Mouse (Mus musculus): ENCODE data around the gene Ndufs3.

Ndufs3 gene

DNA sequence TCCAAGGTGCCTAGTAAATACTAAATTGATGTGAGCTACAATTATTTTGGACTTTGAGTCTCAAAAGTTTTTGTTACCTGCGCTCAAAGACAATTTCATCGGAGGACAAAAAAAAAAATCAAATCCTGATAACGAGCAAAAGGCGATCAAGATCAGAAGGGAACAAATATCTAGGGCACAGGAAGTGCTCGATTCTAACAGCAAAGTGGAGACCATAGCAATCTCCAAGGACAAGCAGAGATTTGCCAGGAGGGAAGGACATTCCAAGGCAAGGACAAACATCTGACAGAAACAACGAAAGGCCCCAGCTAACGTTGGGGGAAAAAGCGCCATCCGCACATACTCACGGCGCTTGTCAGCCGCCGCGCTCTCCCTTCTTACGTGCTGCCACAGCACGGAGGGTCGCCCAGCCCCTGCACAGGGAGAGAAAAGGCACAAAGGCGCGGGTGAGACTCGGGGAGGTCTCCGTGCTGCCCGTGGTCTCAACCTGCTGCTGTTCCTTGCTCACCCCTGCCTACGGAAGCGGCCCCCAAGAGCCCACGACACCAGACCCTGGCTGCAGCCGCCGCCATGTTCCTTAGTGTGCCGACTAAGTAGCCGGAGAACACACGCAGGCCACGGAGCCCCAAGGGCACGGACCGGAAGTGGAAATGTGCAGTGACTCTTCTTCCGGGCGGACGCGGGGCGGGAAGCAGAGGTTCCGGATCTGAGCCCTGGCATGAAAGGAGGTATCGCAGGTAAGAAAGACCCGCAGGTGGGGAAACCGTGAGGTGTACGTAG lies at the start of gene Ndufs3, which contains the start of gene Kbtbd4:
Gene Ndufs3 (minus strand): TSS at position 752 of the 780 bp plus-strand sequence.
Gene Kbtbd4 (plus strand): TSS at position 665 of the 780 bp plus-strand sequence.
- DNase-seq (ENCODE audit: extremely low spot score): peak; percentile 94

GRCm38 (mm10) chr2:90953461-90953860 lies 48.8 kb upstream of the Ndufs3 start:
- no peak for DNase-seq (ENCODE audit: extremely low spot score)

GRCm38 (mm10) chr2:90950582-90951194 lies 46.1 kb upstream of the Ndufs3 start:
- DNase-seq (ENCODE audit: extremely low spot score): no peak

- no peak for DNase-seq (ENCODE audit: extremely low spot score)
These were observed 45.5 kb upstream of the Ndufs3 start for GRCm38 (mm10) chr2:90950149-90950548.

- DNase-seq (ENCODE audit: extremely low spot score): no peak
These were observed 37.1 kb upstream of the Ndufs3 start for GRCm38 (mm10) chr2:90941744-90942143.

GRCm38 (mm10) chr2:90940233-90941229 lies 35.9 kb upstream of the Ndufs3 start, which contains the start of gene Celf1:
Gene Celf1, plus strand, starts transcription at chr2:90940382.
- DNase-seq (ENCODE audit: extremely low spot score): peak; percentile 87

DNA sequence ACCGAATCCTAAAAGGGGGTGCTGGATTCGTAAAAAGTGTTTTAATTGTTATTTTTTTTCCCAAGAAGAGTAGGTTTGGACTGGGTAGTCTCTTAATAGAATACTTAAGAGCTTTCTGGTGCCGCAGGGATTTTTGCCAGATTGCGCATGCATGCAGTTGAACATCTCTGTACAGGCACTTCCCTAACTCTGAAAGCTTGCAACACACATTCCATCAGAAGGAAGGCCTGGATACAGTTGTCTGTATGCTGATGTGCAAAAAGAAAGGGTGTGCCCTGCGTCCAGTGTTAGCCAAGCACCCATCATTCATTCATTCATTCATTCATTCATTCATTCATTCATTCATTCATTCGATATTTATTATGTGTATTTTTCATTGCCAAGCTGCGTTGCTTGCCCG lies 35.1 kb upstream of the Ndufs3 start:
- DNase-seq (ENCODE audit: extremely low spot score): no peak

DNA sequence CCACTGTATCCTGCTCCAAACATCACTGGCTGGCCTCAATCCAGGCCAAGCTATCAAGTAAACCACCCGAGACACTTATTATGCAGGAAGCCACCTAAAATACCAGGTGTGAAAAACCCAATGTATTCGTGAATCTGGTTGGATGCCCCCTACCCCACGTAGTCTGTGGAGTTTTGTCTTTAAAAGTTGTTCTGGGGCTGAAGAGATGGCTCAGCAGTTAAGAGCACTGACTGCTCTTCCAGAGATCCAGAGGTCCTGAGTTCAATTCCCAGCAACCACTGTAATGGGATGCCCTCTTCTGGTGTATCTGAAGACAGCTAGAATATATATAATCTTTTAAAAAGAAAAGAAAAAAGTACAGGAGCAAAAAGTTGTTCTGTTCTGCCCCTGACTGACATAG lies 33.7 kb upstream of the Ndufs3 start:
- DNase-seq (ENCODE audit: extremely low spot score): no peak

GRCm38 (mm10) chr2:90932273-90932672 lies 27.6 kb upstream of the Ndufs3 start:
- DNase-seq (ENCODE audit: extremely low spot score): no peak

DNA sequence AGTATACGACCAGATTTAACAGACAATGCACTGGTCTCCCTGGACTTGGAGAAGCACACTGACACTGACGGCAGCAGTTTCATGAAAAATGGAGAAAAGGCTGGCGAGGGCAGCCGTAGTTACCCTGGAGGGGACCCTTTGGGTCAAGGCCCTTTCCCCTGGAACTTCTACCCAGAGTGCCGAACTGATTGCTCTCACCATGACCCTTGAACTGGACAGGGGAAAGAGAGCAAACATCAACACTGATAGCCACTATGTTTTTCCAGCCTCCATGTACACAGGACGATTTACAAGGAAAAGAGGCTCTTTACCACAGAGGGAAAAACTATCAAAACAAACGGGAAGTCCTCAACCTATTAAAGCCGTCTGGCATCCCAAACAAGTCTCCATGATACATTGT lies 27.2 kb upstream of the Ndufs3 start:
- no peak for DNase-seq (ENCODE audit: extremely low spot score)

DNA sequence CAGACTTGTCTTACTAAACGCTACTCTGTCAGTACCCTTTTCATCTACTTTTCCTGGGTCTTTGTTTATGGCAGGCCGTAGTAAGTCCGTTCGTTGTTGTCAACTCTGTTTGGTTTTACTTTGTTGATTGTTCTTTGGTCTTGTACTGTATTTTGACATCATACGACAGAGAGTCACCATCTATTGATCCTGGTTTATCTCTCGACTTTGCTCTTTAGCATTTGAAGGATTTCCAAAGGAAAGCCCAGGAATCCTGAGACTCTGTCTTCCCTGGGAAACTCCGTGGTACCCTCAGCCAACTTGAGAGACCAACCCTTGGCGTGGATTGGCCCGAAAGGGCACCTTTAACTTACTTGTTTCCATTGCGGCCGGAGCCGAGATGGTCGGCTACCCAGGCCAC lies 23.9 kb upstream of the Ndufs3 start:
- no peak for DNase-seq (ENCODE audit: extremely low spot score)

DNA sequence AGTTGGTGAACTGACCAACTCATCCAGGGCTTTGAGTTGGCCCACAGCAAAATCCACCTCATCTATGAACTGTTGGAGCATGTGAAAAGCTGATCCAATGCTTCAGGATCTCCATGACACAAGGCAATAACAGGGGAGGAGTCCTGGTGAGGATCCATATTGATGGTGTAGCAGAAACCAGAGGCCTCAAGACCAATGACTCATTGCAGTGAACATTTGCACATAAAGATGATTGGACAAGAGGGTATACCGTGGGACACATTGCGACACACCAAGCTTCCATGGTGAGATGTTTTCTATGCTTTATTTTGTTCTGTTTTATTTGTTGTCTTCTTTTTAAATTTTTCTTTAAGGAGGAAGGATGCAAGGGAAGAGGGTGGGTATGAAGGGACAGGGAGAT lies 18.0 kb upstream of the Ndufs3 start:
- DNase-seq (ENCODE audit: extremely low spot score): no peak

- DNase-seq (ENCODE audit: extremely low spot score): no peak
These were observed 16.6 kb upstream of the Ndufs3 start for GRCm38 (mm10) chr2:90921178-90921577.

- DNase-seq (ENCODE audit: extremely low spot score): no peak
These were observed 13.5 kb upstream of the Ndufs3 start for GRCm38 (mm10) chr2:90917999-90918698.

DNA sequence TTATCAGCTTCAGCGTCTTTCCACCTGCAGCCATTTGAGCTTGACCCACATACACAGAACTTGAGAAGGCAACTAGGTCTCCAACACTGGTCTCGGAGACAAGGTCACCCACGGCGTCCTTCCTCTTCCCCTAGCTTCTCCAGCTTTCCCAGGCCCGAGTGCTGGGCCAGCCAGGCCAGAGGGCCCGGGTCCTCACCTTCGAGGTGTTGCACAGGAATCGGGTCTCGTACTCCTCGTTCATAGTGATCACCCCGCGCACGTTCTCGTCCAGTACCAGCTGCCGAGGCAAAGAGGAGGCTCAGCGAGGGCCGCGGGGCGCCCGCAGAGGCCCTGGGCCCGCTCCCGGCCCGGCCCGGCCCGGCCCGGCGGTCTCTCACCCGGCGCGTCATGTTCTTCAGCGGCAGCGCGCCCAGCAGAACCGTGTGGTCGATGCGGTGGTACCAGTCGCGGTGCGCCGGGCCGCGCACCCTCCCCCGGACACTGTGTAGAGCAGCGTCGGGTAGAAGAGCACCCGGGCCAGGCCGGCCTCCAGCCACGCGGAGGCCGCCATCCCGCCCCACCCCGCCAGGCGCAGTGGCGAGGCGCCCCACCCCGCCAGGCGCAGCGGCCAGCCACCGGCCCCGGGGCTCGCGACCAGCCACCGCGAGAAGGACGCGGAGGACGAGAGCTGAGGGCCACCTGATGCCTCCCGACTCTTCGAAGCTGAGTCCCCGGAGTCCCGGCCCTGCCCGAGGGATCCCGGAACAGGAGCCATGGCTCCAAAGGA lies 12.8 kb upstream of the Ndufs3 start:
- peak; percentile 82 for DNase-seq (ENCODE audit: extremely low spot score)

DNA sequence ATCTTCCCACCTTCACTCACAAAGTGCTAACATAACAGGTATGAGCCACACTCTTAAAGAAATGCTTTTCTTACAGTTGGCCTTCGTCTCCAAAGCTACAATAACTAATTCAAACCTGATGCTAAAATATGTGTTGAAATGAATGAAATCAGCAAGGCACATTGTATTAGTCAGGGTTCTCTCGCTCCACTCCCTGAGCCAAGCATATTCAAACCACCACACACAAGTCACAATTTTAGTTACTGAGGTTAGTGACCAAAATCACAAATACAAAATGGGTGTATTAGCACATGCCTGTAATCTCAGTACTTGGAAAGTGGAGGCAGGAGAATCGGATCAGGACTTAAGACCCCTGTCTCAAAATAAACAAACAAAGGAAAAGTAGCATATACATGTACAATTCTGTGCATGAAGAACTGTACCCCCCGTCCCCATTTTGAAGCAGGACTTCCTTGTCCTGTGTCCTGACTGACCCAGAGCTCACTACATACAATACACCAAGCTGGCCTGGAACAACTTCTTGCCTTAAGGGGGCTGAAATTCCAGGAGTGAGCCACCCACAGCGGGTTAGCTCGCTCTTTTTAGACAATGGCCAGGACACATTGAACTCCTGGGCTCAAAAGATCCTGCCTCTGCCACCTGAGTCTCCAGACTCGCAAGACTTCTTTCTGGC lies 12.1 kb upstream of the Ndufs3 start:
- DNase-seq (ENCODE audit: extremely low spot score): peak; percentile 69

DNA sequence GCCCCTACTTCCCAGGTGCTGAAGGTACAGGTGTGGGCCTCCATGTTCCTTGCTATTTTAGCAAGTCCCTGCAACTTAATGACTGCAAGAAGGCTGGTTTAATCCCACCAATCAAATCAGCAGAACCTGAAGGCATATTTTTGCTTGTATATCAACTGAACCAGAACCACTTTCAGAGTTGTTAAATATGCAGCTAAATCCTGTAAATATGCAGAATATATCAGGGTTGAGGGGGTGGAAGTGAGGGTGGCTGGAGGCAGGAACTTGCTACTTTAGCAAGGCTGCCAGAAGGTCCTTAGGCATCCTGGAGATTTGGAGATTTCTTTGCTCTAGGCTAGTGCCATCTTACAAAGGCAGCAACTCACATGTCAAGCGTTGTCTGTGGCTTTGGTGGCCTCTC lies 10.9 kb upstream of the Ndufs3 start:
- DNase-seq (ENCODE audit: extremely low spot score): no peak

DNA sequence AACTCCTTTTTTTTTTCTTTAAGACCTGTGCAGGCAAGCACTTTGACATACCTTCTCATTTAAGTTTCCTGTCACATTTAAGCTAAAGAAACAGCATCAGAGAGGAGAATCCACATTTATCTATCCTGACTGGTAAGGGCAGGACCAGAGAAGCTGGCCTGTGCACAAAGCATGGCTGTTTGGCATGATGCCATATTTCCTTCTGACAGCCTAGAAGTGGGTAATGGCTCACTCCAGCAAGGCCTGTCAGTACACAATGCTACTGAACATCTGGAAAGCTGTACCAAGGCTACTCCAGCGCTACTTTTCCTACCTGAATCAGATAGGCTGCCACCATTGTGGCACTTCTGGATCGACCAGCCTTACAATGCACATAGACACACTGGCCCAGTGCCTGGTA lies 9.0 kb upstream of the Ndufs3 start:
- DNase-seq (ENCODE audit: extremely low spot score): no peak

DNA sequence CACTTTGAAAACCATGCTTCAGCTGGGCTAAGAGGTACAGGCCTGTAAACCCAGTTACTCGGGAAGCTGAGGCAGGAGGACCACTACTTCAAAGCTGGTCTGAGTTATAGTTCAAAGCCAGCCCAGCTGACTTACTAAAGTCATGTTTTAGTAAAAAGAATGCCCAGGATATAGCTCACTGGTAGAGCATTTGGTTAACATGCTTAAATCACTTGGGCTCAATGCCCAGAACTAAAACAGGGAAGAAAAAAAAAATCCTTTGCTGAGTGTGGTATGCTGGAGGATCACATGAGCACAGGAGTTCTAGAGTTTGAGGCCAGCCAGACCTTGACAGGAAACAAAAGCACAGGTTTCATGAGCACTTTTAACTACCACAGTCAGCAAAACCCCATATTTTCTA lies 7.0 kb upstream of the Ndufs3 start:
- no peak for DNase-seq (ENCODE audit: extremely low spot score)

DNA sequence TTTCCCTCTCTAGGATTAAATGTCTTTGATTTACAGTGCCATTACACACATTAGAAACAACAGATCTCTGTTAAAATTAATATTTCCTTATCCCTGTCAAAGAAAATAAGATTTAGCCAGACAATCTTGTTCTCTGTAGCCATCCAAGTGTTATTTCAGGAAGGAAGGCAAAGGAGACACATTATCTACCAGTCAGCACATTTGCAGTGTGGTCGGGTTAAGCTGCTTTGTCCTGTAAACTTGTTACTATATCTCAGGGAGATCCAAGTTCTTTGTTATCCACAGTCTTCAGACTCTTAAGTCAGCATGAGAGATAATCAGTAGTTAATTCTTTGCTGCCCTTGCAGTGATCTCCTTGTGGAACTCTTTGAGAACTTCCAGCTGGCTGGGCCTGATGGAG lies 6.2 kb upstream of the Ndufs3 start:
- no peak for DNase-seq (ENCODE audit: extremely low spot score)
